Mouse (Mus musculus) cerebellum, adult 2 months (tissue): ENCODE measurements around the gene Ncaph2. TPM values are rescaled to one million over a fixed set of nuclear protein-coding genes. Genes with fewer than 3 reads are reported as not detected.
A peak's percentile ranks its signal among the peaks of the same experiment; 100 is the strongest.

Source experiments
- DNase-seq, 2 experiments: peaks; one replicate each; pipeline ENCODE4 v3.0.0; 2021
- H3K27ac ChIP-seq: fragments of 200-500 bp; 2 replicates; pipeline ENCODE4 v1.5.1; 2012; ENCODE audit warnings: low read length, control low read depth, inconsistent platforms; ENCODE audit not compliant: insufficient read depth
- H3K27me3 ChIP-seq: fragments of 200-500 bp; 2 replicates; pipeline ENCODE4 v1.6.1; 2012; ENCODE audit warnings: inconsistent platforms, mild to moderate bottlenecking, low read length, moderate library complexity; ENCODE audit not compliant: control insufficient read depth, insufficient read depth
- H3K4me1 ChIP-seq: fragments of 200-500 bp; 2 replicates; pipeline ENCODE4 v1.6.1; 2011; ENCODE audit warnings: low read length; ENCODE audit not compliant: control insufficient read depth, insufficient read depth
- H3K4me3 ChIP-seq: fragments of 200-500 bp; replicated peaks from 2 replicates; pipeline ENCODE3; 2011; ENCODE audit warnings: mild to moderate bottlenecking, low read depth, low read length, control low read depth; ENCODE audit not compliant: insufficient read depth
- CTCF ChIP-seq: fragments of 200-500 bp; IDR thresholded peaks from 2 replicates; pipeline ENCODE4 v1.5.1; 2011; ENCODE audit warnings: low read depth, mild to moderate bottlenecking, control low read depth, low read length, moderate library complexity, borderline replicate concordance; ENCODE audit not compliant: insufficient read depth
- POLR2A ChIP-seq: fragments of 200-500 bp; IDR thresholded peaks from 2 replicates; pipeline ENCODE4 v1.6.1; 2011; ENCODE audit warnings: low read length, control low read depth, borderline replicate concordance; ENCODE audit not compliant: insufficient read depth
- WGBS: fragments of 180-500 bp; shearing (Covaris S2); methylation state at CpG from one replicate; pipeline ENCODE4 v1.1.7; 2018; 5-methylcytosine and 5-hydroxymethylcytosine counted together
- polyA plus RNA-seq: library from polyadenylated mRNA; depleted of rRNA; stranded (reverse); fragments of >200 nt; gene quantifications from 2 replicates; pipeline ENCODE4 v1.2.3, GENCODE M21; 2012

Gene Ncaph2
- polyA plus RNA-seq, 1 experiment = 134 TPM

DNA sequence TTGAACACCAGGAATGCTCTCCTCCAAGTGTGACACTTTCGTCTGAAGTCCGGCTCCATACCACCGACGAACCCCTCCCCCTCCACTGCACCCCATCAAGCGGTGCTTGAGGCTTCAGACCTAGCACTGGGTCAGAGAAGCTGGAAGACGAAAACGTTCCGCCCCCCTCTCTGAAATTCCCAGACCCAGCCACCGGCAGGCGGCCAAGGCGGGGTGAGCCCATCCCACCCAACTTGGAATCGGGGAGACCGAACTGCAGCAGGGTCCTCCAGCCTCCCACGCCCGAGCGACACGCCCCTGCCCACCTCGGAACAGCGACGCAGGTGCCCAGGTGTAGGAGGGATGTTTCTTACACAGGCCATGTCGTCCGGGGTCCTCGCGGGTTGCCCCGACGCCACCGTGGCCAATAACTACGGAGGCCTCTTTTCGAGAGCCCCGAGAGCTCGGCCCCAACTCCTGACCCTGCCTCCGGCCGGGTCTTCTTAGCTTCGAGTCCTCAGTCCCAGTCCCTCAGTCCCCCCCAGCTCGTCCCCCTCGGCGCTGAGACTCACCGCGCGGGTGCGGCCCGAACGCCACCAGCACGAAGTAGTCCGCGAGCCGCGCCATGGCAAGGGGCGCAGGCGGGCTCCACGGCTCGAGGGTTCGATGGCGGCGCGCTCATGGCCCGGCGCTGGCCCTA is 40.9 kb upstream of the Ncaph2 start:
- WGBS = 1% methylated on average over 58 of the region's 58 CpGs
- Histone ChIP-seq H3K27me3 (no peaks in the 10 kb centered on the region), H3K27ac (peak overlapping the region; percentile 67; the same call in 1 of the 2 replicates), H3K4me3 (peak overlapping the region; percentile 80), H3K4me1 (peaks cover 33% of the 10 kb centered on the region)
- TF ChIP-seq POLR2A (no peak), CTCF (no peak)
- peak; percentile 51 to 54 for DNase-seq

DNA sequence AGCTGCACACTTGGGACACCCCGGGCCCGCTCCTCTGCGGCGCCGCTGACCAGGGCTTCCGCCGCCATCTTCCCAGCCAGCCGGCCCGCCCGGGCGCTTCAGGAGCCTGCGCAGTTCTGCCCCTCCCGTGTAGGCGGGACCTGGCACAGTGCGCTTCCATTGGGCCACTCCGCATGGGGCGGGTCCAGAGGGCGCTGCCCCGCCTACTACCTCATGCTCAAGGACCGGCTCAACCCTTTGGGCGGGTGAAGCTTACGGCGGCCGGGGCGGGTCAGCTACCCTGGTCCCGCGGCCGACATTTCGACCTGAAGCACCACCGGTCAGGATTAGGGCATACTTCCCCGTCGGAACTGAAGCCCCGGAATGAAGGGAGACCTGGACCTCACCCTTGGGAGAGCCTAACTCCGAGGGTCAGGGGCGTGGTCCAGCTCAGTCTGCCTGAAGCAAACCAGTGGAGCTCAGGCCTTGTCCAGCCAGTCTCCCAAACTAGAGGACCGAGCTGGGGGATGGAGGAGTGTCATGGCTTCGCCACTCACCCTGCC is 40.3 kb upstream of the Ncaph2 start, which contains the start of gene Sbf1:
TSS of gene Sbf1 (minus strand) at position 122 of the 542 bp plus-strand sequence.
- H3K27me3 ChIP-seq = no peaks in the 10 kb centered on the region
- H3K27ac ChIP-seq = peak within 1 kb of the TSS; percentile 67
- TF ChIP-seq POLR2A (peak; percentile 63; the same call in 1 of the 2 replicates), CTCF (no peak)
- H3K4me3 ChIP-seq = peak within 1 kb of the TSS; percentile 80
- WGBS = under 1% methylated on average over 37 of the region's 37 CpGs
- DNase-seq = peak; percentile 98 to 99
- peaks cover 27% of the 10 kb centered on the region for H3K4me1 ChIP-seq

DNA sequence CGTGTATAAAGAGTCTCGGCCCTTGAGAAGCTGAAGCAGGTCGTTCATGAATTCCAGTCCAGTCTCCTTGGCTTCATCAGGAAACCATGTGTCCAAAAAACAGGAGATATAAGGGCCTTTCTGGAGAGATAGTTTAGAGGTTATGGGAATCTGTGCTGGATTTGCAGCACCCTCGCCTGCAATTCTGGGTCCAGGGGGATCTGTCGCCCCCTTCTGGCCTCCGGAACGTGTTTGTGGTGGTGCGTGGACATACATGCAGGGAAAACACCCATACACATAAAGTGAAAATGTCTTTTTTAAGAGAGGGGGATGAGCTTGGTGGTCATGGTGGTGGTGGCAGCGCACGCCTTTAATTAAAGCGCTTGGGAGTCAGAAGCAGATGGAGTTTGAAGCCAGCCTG is 39.4 kb upstream of the Ncaph2 start:
- WGBS = 69% methylated on average over 11 of the region's 11 CpGs

GRCm38 (mm10) chr15:89321264-89321663 is 34.3 kb upstream of the Ncaph2 start:
- Histone ChIP-seq H3K4me3 (no peak overlapping the region), H3K27ac (no peak overlapping the region), H3K27me3 (no peaks in the 10 kb centered on the region), H3K4me1 (no peaks in the 10 kb centered on the region)
- no peak for DNase-seq
- TF ChIP-seq POLR2A (no peak), CTCF (no peak)
- WGBS = 80% methylated on average over 8 of the region's 8 CpGs

More for the DNA sequence above, 39.4 kb upstream of the Ncaph2 start:
- Histone ChIP-seq H3K4me3 (no peak overlapping the region), H3K27me3 (no peaks in the 10 kb centered on the region), H3K4me1 (peaks cover 19% of the 10 kb centered on the region), H3K27ac (no peak overlapping the region)
- TF ChIP-seq CTCF (peak; percentile 20; the same call in 1 of the 2 replicates), POLR2A (no peak)
- DNase-seq = peak in 1 of 2 experiments; percentile 27

DNA sequence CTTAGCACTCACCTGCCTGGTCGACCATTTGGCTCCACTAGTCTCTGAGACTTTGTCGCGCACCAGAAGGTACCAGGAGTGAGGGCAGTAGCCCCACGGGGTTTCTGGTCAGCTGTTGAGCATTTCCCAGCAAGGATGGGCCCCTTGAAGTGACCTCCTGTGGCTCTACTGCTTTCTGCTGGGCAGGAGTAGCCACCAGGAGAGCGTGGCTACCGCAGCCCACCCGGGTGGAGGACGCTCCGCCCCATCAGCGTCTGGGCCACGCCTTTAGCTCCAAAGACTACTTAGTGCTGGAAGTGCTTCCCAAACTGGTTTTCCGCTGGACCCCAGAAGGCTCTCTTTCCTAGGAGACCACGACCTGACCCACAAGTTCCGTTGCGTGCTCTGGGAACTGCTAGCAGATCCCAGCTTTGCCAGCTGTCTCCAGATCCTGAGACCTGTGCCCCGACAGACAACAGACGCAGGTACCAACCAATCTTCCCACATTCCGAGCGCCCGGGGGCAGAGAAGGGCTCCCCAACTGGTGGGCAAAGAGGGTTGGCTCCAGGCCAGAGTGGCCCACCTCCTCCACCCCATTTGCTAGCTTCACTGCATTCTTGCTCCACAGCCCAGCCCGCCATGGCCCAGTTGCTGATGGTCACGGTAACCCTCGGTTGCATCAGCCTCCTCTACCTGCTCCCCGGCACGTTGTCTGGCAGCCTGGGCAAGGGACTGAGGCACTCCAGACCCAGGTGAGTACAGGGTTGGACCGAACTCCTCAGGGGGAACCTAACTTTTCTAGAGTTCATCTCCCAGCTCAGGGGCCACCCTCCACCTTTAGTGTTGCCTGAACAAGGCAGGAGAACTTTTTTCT is 32.6 kb upstream of the Ncaph2 start, which contains the start of gene Adm2:
TSS of gene Adm2 (plus strand) at position 51 of the 853 bp plus-strand sequence.
- 14% methylated on average over 26 of the region's 26 CpGs for WGBS

GRCm38 (mm10) chr15:89323656-89324055 is 31.9 kb upstream of the Ncaph2 start:
- 48% methylated on average over 4 of the region's 4 CpGs for WGBS
- DNase-seq = no peak
- no peak overlapping the region for H3K4me3 ChIP-seq
- no peaks in the 10 kb centered on the region for H3K27me3 ChIP-seq
- TF ChIP-seq CTCF (no peak), POLR2A (no peak)
- no peaks in the 10 kb centered on the region for H3K4me1 ChIP-seq
- no peak overlapping the region for H3K27ac ChIP-seq

More for the DNA sequence above, 32.6 kb upstream of the Ncaph2 start, which contains the start of gene Adm2:
- H3K4me1 ChIP-seq = no peaks in the 10 kb centered on the region
- H3K4me3 ChIP-seq = no peak within 1 kb of the TSS
- DNase-seq = no peak
- H3K27ac ChIP-seq = no peak within 1 kb of the TSS
- TF ChIP-seq POLR2A (no peak), CTCF (no peak)
- H3K27me3 ChIP-seq = no peaks in the 10 kb centered on the region

DNA sequence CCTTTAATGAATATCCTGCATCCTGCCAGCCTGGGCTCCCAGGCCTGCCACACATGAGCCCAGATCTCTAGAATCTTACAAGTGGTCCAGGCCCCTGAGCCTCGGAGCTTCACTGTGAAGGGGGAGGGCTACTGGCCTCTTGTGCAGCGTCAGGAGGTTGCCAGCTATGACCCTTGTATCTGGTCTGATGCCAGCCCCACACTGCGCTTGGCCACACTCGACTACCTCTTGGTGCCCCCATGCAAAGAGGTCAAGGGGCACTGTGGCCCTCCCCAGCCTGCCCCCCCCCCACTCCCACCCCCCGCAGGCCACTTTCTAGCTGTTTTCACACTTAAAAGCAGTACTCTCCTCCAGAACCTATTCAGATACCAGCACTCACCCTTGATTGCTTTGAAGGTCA is 29.1 kb upstream of the Ncaph2 start:
- WGBS = 41% methylated on average over 5 of the region's 5 CpGs
- no peak for DNase-seq
- no peak for TF ChIP-seq POLR2A
- TF ChIP-seq CTCF = no peak
- H3K27ac ChIP-seq = no peak overlapping the region
- H3K27me3 ChIP-seq = no peaks in the 10 kb centered on the region
- no peak overlapping the region for H3K4me3 ChIP-seq
- no peaks in the 10 kb centered on the region for H3K4me1 ChIP-seq

GRCm38 (mm10) chr15:89334271-89334670 is 21.2 kb upstream of the Ncaph2 start, which contains the start of gene Miox:
Gene Miox (plus strand): TSS chr15:89334398.
- TF ChIP-seq POLR2A (no peak), CTCF (no peak)
- no peaks in the 10 kb centered on the region for H3K4me1 ChIP-seq
- no peaks in the 10 kb centered on the region for H3K27me3 ChIP-seq
- no peak for DNase-seq
- no peak within 1 kb of the TSS for H3K27ac ChIP-seq
- H3K4me3 ChIP-seq = no peak within 1 kb of the TSS
- WGBS = 91% methylated on average over 7 of the region's 7 CpGs
